11 mouse cellular contexts compared by ENCODE assay signal in genomic region chr15:61707952-61708351, GRCm38 (mm10).
DNase-seq lines count a peak whose midpoint lies in the region; ATAC-seq and TF ChIP-seq lines count a peak whose summit lies in the region.
"Had no signal": no experiment of that assay in that cellular context is flagged by ENCODE, and none has a peak within 500 bp of the region (broad histone marks: within the 10 kb centered on the region; RNA-seq: fewer than 3 reads in every experiment).

No protein-coding gene starts in this region.

- H3K36me3 ChIP-seq in hindbrain, postnatal 0 days (ENCODE audit: insufficient read depth, low read length), result no peaks in the 10 kb centered on the region
- no peaks in the 10 kb centered on the region for H3K36me3 ChIP-seq in hindbrain, embryonic 13.5 days
- H3K36me3 ChIP-seq: liver, embryonic 15.5 days had no signal

- H3K27me3 ChIP-seq in hindbrain, postnatal 0 days (ENCODE audit: insufficient read depth, low read length), result no peaks in the 10 kb centered on the region
- no peaks in the 10 kb centered on the region for H3K27me3 ChIP-seq in hindbrain, embryonic 13.5 days
- H3K27me3 ChIP-seq: CH12.LX; liver, embryonic 15.5 days had no signal

- DNase-seq in hindbrain, postnatal 0 days (ENCODE audit: low spot score), result peak; percentile 74
- peak; percentile 59 for DNase-seq in adrenal gland, postnatal 14 days
- DNase-seq in heart, postnatal 10 days, result peak; percentile 68 to 72
- DNase-seq in lung, postnatal 10 days, result peak; percentile 79
- DNase-seq in urinary bladder, postnatal 4 days (ENCODE audit: low spot score in 2 of 2), result no peak
- DNase-seq: gastrocnemius, postnatal 25 days had no signal

- peak; percentile 32; the same call in 1 of the 2 replicates for ATAC-seq in hindbrain, postnatal 0 days
- no peak for ATAC-seq in hindbrain, embryonic 13.5 days (ENCODE audit: low FRiP score)
- no peak for ATAC-seq in megakaryocyte, adult 5-6 weeks (ENCODE audit: poor library complexity, severe bottlenecking)
- no peak for ATAC-seq in inflammation-experienced regulatory T-cells, adult 6 months

- H3K4me1 ChIP-seq in hindbrain, postnatal 0 days (ENCODE audit: insufficient read depth, low read length), result no peaks in the 10 kb centered on the region
- H3K4me1 ChIP-seq in hindbrain, embryonic 13.5 days (replicated peaks), result no peaks in the 10 kb centered on the region
- H3K4me1 ChIP-seq: liver, embryonic 15.5 days had no signal

- H3K9ac ChIP-seq in hindbrain, postnatal 0 days (replicated peaks; ENCODE audit: low read length), result no peak overlapping the region
- no peak overlapping the region for H3K9ac ChIP-seq in hindbrain, embryonic 13.5 days
- H3K9ac ChIP-seq: liver, embryonic 15.5 days had no signal

- no peak overlapping the region for H3K4me3 ChIP-seq in hindbrain, postnatal 0 days (ENCODE audit: low read length)
- H3K4me3 ChIP-seq in hindbrain, embryonic 13.5 days, result no peak overlapping the region
- H3K4me3 ChIP-seq: liver, embryonic 15.5 days had no signal

- intact Hi-C loops in heart, postnatal 10 days (cut with DNase I), result loop anchor here (5.0 kb wide), 1 partner anchor 64 kb away; no protein-coding TSS in a partner anchor

- no peak overlapping the region for H3K27ac ChIP-seq in hindbrain, postnatal 0 days
- no peak overlapping the region for H3K27ac ChIP-seq in hindbrain, embryonic 13.5 days
- H3K27ac ChIP-seq: liver, embryonic 15.5 days had no signal

- no peak overlapping the region for H3K4me2 ChIP-seq in hindbrain, postnatal 0 days (ENCODE audit: low read depth, low read length)
- no peak overlapping the region for H3K4me2 ChIP-seq in hindbrain, embryonic 13.5 days
- H3K4me2 ChIP-seq: liver, embryonic 15.5 days had no signal

- H3K9me3 ChIP-seq in hindbrain, postnatal 0 days (ENCODE audit: low read length), result no peaks in the 10 kb centered on the region
- H3K9me3 ChIP-seq in hindbrain, embryonic 13.5 days, result no peaks in the 10 kb centered on the region
- H3K9me3 ChIP-seq: liver, embryonic 15.5 days had no signal

- 43% methylated on average over 6 of the region's 6 CpGs for WGBS in hindbrain, postnatal 0 days
- WGBS in hindbrain, embryonic 13.5 days, result 86% methylated on average over 6 of the region's 6 CpGs

- no peak for TF ChIP-seq CTCF in hindbrain, postnatal 0 days (IDR thresholded peaks at IDR 0.05; ENCODE audit: low read depth)

Comparison
In these comparisons a context has a peak if more than half of its experiments do, and no peak if none do; other contexts are left out.
1. DNase-seq: peak in hindbrain, postnatal 0 days (single experiment), adrenal gland, postnatal 14 days (single experiment), heart, postnatal 10 days (2 of 2) and lung, postnatal 10 days (single experiment); none in urinary bladder, postnatal 4 days (0 of 2).